Mouse (Mus musculus): ENCODE results near the gene Gm10229. TPM values are rescaled to one million over a fixed set of nuclear protein-coding genes. Genes with fewer than 3 reads are reported as not detected.
"Not testable (repeated sequence)": the region's sequence is repeated elsewhere in the genome, so short reads cannot be mapped to it uniquely, and the experiment has no call there.

Gm10229 gene
- total RNA-seq (2015) (not detected in 2 replicates), total RNA-seq (2017) (not detected in 2 replicates)

GRCm38 (mm10) chr16:89014984-89015383, at the start of gene Gm10229:
Gene Gm10229 (plus strand): TSS chr16:89015284.
- ATAC-seq (replicated peaks; ENCODE audit: poor library complexity), result not testable (repeated sequence)

- ATAC-seq (replicated peaks; ENCODE audit: poor library complexity), result no peak
Measured at GRCm38 (mm10) chr16:89010659-89011058, 4.4 kb upstream of the Gm10229 start, which contains the start of gene Krtap22-2. Gene Krtap22-2 (minus strand): TSS chr16:89010759.

- no peak for ATAC-seq (replicated peaks; ENCODE audit: poor library complexity)
Measured at GRCm38 (mm10) chr16:89013973-89014372, 1.1 kb upstream of the Gm10229 start.

GRCm38 (mm10) chr16:89031399-89031798, 16.3 kb downstream of the Gm10229 start, which contains the start of gene Krtap6-1:
Gene Krtap6-1 (plus strand): TSS chr16:89031699.
- ATAC-seq (replicated peaks; ENCODE audit: poor library complexity), result not testable (repeated sequence)

- ATAC-seq (replicated peaks; ENCODE audit: poor library complexity), result not testable (repeated sequence)
Measured at GRCm38 (mm10) chr16:89041372-89041771, 26.3 kb downstream of the Gm10229 start, which contains the start of gene Gm10228. Gene Gm10228 (minus strand): TSS chr16:89041472.

- no peak for ATAC-seq (replicated peaks; ENCODE audit: poor library complexity)
Measured at GRCm38 (mm10) chr16:89047783-89048182, 32.7 kb downstream of the Gm10229 start, which contains the start of gene Krtap6-5. Gene Krtap6-5 (minus strand): TSS chr16:89047883.

- ATAC-seq (replicated peaks; ENCODE audit: poor library complexity), result not testable (repeated sequence)
Measured at GRCm38 (mm10) chr16:89063902-89064301, 48.8 kb downstream of the Gm10229 start, which contains the start of gene 1110025L11Rik. Gene 1110025L11Rik (minus strand): TSS chr16:89064002.

Other genes starting within 250 kb of the Gm10229 start
- gene 2310057N15Rik, start 241.1 kb upstream of the Gm10229 start, total RNA-seq (2015), result not detected in 2 replicates
- gene 2310057N15Rik, start 241.1 kb upstream of the Gm10229 start, total RNA-seq (2017), result not detected in 2 replicates
- gene Gm5965, start 237.4 kb upstream of the Gm10229 start, total RNA-seq (2015), result not detected in 2 replicates
- not detected in 2 replicates for gene Gm5965, start 237.4 kb upstream of the Gm10229 start, total RNA-seq (2017)
- gene Gm20741, start 203.1 kb upstream of the Gm10229 start, total RNA-seq (2015), result not detected in 2 replicates
- gene Gm20741, start 203.1 kb upstream of the Gm10229 start, total RNA-seq (2017), result not detected in 2 replicates
- gene Krtap15, start 195.1 kb upstream of the Gm10229 start, total RNA-seq (2015), result not detected in 2 replicates
- not detected in 2 replicates for gene Krtap15, start 195.1 kb upstream of the Gm10229 start, total RNA-seq (2017)
- not detected in 2 replicates for gene Krtap14, start 189.1 kb upstream of the Gm10229 start, total RNA-seq (2015)
- gene Krtap14, start 189.1 kb upstream of the Gm10229 start, total RNA-seq (2017), result not detected in 2 replicates
- gene Krtap19-1, start 145.9 kb upstream of the Gm10229 start, total RNA-seq (2015), result not detected in 2 replicates
- not detected in 2 replicates for gene Krtap19-1, start 145.9 kb upstream of the Gm10229 start, total RNA-seq (2017)
- gene Krtap19-2, start 141.0 kb upstream of the Gm10229 start, total RNA-seq (2015), result not detected in 2 replicates
- gene Krtap19-2, start 141.0 kb upstream of the Gm10229 start, total RNA-seq (2017), result not detected in 2 replicates
- not detected in 2 replicates for gene Krtap19-3, start 137.2 kb upstream of the Gm10229 start, total RNA-seq (2015)
- not detected in 2 replicates for gene Krtap19-3, start 137.2 kb upstream of the Gm10229 start, total RNA-seq (2017)
- gene Krtap19-4, start 130.2 kb upstream of the Gm10229 start, total RNA-seq (2015), result not detected in 2 replicates
- gene Krtap19-4, start 130.2 kb upstream of the Gm10229 start, total RNA-seq (2017), result not detected in 2 replicates
- not detected in 2 replicates for gene Krtap19-5, start 118.8 kb upstream of the Gm10229 start, total RNA-seq (2015)
- gene Krtap19-5, start 118.8 kb upstream of the Gm10229 start, total RNA-seq (2017), result not detected in 2 replicates
- gene Krtap19-9b, start 83.0 kb upstream of the Gm10229 start, total RNA-seq (2015), result not detected in 2 replicates
- gene Krtap19-9b, start 83.0 kb upstream of the Gm10229 start, total RNA-seq (2017), result not detected in 2 replicates
- gene Krtap16-3, start 52.4 kb upstream of the Gm10229 start, total RNA-seq (2015), result not detected in 2 replicates
- gene Krtap16-3, start 52.4 kb upstream of the Gm10229 start, total RNA-seq (2017), result not detected in 2 replicates
- not detected in 2 replicates for gene Krtap22-2, start 4.5 kb upstream of the Gm10229 start, total RNA-seq (2015)
- gene Krtap22-2, start 4.5 kb upstream of the Gm10229 start, total RNA-seq (2017), result not detected in 2 replicates
- gene Krtap6-1, start 16.4 kb downstream of the Gm10229 start, total RNA-seq (2015), result not detected in 2 replicates
- gene Krtap6-1, start 16.4 kb downstream of the Gm10229 start, total RNA-seq (2017), result not detected in 2 replicates
- gene Gm10228, start 26.2 kb downstream of the Gm10229 start, total RNA-seq (2015), result not detected in 2 replicates
- not detected in 2 replicates for gene Gm10228, start 26.2 kb downstream of the Gm10229 start, total RNA-seq (2017)
- not detected in 2 replicates for gene Krtap6-5, start 32.6 kb downstream of the Gm10229 start, total RNA-seq (2015)
- gene Krtap6-5, start 32.6 kb downstream of the Gm10229 start, total RNA-seq (2017), result not detected in 2 replicates
- gene 1110025L11Rik, start 48.7 kb downstream of the Gm10229 start, total RNA-seq (2015), result not detected in 2 replicates
- not detected in 2 replicates for gene 1110025L11Rik, start 48.7 kb downstream of the Gm10229 start, total RNA-seq (2017)
- gene Krtap6-3, start 68.7 kb downstream of the Gm10229 start, total RNA-seq (2015), result not detected in 2 replicates
- gene Krtap6-3, start 68.7 kb downstream of the Gm10229 start, total RNA-seq (2017), result not detected in 2 replicates
- not detected in 2 replicates for gene Gm6358, start 125.6 kb downstream of the Gm10229 start, total RNA-seq (2015)
- not detected in 2 replicates for gene Gm6358, start 125.6 kb downstream of the Gm10229 start, total RNA-seq (2017)
- not detected in 2 replicates for gene Gm10061, start 135.8 kb downstream of the Gm10229 start, total RNA-seq (2015)
- not detected in 2 replicates for gene Gm10061, start 135.8 kb downstream of the Gm10229 start, total RNA-seq (2017)
- gene Gm9789, start 142.7 kb downstream of the Gm10229 start, total RNA-seq (2015), result not detected in 2 replicates
- gene Gm9789, start 142.7 kb downstream of the Gm10229 start, total RNA-seq (2017), result not detected in 2 replicates
- gene Gm7735, start 154.2 kb downstream of the Gm10229 start, total RNA-seq (2015), result not detected in 2 replicates
- gene Gm7735, start 154.2 kb downstream of the Gm10229 start, total RNA-seq (2017), result not detected in 2 replicates
- gene 1110057P08Rik, start 159.5 kb downstream of the Gm10229 start, total RNA-seq (2015), result not detected in 2 replicates
- not detected in 2 replicates for gene 1110057P08Rik, start 159.5 kb downstream of the Gm10229 start, total RNA-seq (2017)
- not detected in 2 replicates for gene Krtap20-2, start 190.6 kb downstream of the Gm10229 start, total RNA-seq (2015)
- not detected in 2 replicates for gene Krtap20-2, start 190.6 kb downstream of the Gm10229 start, total RNA-seq (2017)